Mouse (Mus musculus) C2C12 (cell line): ENCODE measurements at regions not wholly inside any gene's neighbourhood (a gene's known extent, or its start where the extent isn't known, plus 50 kb on each side); places are given as distances from the start of the nearest gene placed in this dataset.

Source experiments
- H3K27me3 ChIP-seq: one replicate; pipeline ENCODE4 v1.6.1; 2011; ENCODE audit not compliant: control insufficient read depth, insufficient read depth, insufficient read length
- H3K36me3 ChIP-seq: one replicate; pipeline ENCODE4 v1.6.1; 2011; ENCODE audit not compliant: control insufficient read depth, insufficient read depth
- H3K4me3 ChIP-seq: one replicate; pipeline ENCODE4 v1.5.1; 2011; ENCODE audit warnings: mild to moderate bottlenecking, control low read depth; ENCODE audit not compliant: poor library complexity, insufficient read depth, severe bottlenecking
- H3K79me2 ChIP-seq: one replicate; pipeline ENCODE4 v1.6.1; 2011; ENCODE audit not compliant: control insufficient read depth, insufficient read depth
- H3K79me3 ChIP-seq: one replicate; pipeline ENCODE4 v1.6.1; 2011; ENCODE audit warnings: low read depth, control low read depth
- H3ac ChIP-seq: one replicate; pipeline ENCODE3; 2011; ENCODE audit warnings: low read depth; ENCODE audit not compliant: control insufficient read depth, insufficient read length
- CEBPB ChIP-seq: IDR thresholded peaks from one replicate; pipeline ENCODE4 v1.6.1; 2011; ENCODE audit warnings: low read depth, mild to moderate bottlenecking, control low read depth, moderate library complexity
- CTCF ChIP-seq: IDR thresholded peaks from one replicate; pipeline ENCODE4 v1.5.1; 2011; ENCODE audit not compliant: control insufficient read depth, insufficient read depth, insufficient read length
- FOSL1 ChIP-seq: IDR thresholded peaks from one replicate; pipeline ENCODE4 v1.8.0; 2011; ENCODE audit warnings: mild to moderate bottlenecking, low read length; ENCODE audit not compliant: poor library complexity, insufficient read depth, severe bottlenecking
- MAX ChIP-seq: IDR thresholded peaks from one replicate; pipeline ENCODE4 v1.6.1; 2011; ENCODE audit warnings: mild to moderate bottlenecking, control low read depth
- MYOD1 ChIP-seq: IDR thresholded peaks from one replicate; pipeline ENCODE4 v1.6.1; 2011; ENCODE audit warnings: low read depth; ENCODE audit not compliant: control insufficient read depth, insufficient read length
- MYOG ChIP-seq: IDR thresholded peaks from one replicate; pipeline ENCODE4 v1.6.1; 2011; ENCODE audit not compliant: control insufficient read depth, insufficient read length; ENCODE audit errors: extremely low read depth
- USF1 ChIP-seq: IDR thresholded peaks from one replicate; pipeline ENCODE4 v1.6.1; 2011; ENCODE audit warnings: low read depth, mild to moderate bottlenecking, control low read depth, moderate library complexity

DNA sequence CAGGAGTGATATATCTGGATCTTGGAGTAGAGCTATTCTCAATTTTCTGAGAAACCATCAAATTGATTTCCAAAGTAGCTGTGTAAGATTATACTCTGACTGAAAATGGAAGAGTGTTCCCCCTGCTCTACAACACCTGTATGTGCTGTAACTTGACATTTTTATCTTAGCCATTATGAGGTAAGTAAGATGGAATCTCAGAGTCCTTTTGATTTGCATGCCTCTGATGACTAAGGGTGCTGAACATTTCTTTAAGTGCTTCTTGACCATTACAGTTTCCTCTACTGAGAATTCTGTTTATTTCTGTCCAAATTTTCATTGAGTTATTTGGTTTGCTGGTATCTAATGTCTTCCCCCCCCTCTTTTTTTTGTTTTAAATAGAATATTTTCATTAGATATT lies 343.0 kb downstream of the Adcyap1 start:
- TF ChIP-seq FOSL1 (no peak), CEBPB (no peak), MAX (no peak), CTCF (no peak), USF1 (no peak), MYOG (no peak), MYOD1 (no peak)
- no peaks in the 10 kb centered on the region for H3K36me3 ChIP-seq
- no peak overlapping the region for H3ac ChIP-seq

DNA sequence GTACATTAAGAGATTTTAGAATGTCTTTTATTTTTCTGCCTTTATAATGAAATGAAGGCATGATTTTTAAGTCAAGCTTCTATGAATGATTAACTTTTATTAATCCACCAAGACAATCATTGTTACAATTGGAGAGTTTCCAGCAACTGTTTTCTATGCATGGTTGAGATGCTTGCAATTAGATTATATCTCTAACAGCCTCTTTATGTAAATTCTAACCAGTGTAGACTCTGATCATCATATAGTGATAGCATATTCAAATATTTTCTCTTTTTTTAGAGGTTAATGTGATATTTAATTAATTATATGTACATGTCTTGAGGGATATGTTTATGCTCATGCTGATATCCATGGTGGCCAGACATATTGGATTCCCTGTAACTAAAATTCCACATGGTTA lies 351.5 kb downstream of the Adcyap1 start:
- no peaks in the 10 kb centered on the region for H3K36me3 ChIP-seq
- no peaks in the 10 kb centered on the region for H3K79me2 ChIP-seq
- no peak for TF ChIP-seq MYOD1
- TF ChIP-seq MYOG: no peak
- no peak for TF ChIP-seq USF1
- no peak for TF ChIP-seq MAX
- TF ChIP-seq CTCF: no peak
- TF ChIP-seq CEBPB: no peak
- no peaks in the 10 kb centered on the region for H3K79me3 ChIP-seq
- H3ac ChIP-seq: no peak overlapping the region
- no peaks in the 10 kb centered on the region for H3K27me3 ChIP-seq
- H3K4me3 ChIP-seq: no peak overlapping the region

More for the DNA sequence above, 343.0 kb downstream of the Adcyap1 start:
- Histone ChIP-seq H3K4me3 (no peak overlapping the region), H3K79me2 (no peaks in the 10 kb centered on the region), H3K79me3 (no peaks in the 10 kb centered on the region), H3K27me3 (no peaks in the 10 kb centered on the region)

DNA sequence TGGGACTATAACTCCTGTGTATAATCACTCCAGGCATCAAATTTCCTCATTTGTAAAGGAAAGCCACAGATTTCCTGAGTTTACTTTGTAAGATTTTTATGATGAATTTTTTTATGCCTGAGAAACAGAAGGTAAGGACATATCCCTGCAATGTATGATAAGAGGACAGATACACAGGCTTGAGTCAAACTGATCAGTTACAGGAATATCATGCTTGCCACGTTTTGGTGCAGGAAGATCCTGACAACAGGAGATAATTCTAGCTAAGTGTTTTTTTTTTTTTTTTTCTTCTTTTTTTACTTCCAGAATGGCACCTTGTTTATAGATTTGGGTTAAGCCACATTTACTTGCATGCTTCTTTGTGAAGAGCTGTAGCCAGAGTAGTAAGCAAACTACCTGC lies 357.1 kb downstream of the Adcyap1 start:
- no peak for TF ChIP-seq USF1
- no peak for TF ChIP-seq MYOD1
- H3ac ChIP-seq: no peak overlapping the region
- no peaks in the 10 kb centered on the region for H3K36me3 ChIP-seq
- H3K79me3 ChIP-seq: no peaks in the 10 kb centered on the region
- no peaks in the 10 kb centered on the region for H3K79me2 ChIP-seq
- no peak overlapping the region for H3K4me3 ChIP-seq
- H3K27me3 ChIP-seq: no peaks in the 10 kb centered on the region

DNA sequence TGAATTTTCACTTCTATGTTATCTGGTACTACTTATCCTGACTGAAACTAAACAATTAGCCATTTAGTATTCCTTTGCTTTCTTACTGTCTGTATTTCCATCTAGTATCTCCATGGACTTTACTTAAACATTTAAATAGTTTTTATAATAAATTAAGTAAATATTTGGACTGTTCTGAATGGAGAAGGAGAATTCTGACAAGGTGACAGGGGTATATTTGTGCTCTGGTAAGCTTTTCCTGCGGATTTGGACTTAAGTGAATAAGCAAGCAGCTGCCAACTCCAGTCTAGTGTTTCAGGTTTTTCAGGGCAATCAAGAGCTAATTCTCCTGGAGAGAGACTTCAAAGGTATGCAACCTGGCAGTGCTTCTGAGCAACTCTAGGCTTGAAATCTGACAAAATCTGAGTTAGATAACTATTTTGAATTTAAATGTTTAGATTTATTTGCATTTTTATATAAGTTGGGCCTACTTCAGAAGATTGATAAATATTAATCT lies 364.5 kb downstream of the Adcyap1 start:
- TF ChIP-seq MYOG (no peak), MYOD1 (no peak), CTCF (no peak), CEBPB (no peak), FOSL1 (no peak), MAX (no peak), USF1 (no peak)
- no peak overlapping the region for H3ac ChIP-seq
- H3K79me3 ChIP-seq: no peaks in the 10 kb centered on the region
- no peak overlapping the region for H3K4me3 ChIP-seq
- H3K36me3 ChIP-seq: no peaks in the 10 kb centered on the region
- no peaks in the 10 kb centered on the region for H3K79me2 ChIP-seq
- no peaks in the 10 kb centered on the region for H3K27me3 ChIP-seq

DNA sequence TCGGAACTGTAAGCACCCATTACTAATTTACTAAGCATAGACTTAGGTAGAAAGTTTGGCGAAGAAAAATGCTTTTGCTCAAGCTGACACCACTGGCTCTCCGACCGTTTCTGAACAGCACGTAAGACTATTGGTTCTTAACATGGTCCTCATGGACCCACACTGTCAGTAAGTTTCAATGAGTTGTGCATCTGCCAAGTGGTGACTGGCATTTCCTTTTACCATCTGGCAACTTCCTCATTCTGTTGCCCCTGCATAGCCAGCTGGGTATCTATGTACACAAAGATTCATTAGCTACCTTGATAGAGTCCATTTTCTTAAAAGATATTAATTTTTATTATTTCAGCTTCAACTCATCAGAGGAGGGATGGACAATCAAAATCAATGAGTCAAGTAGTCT lies 381.2 kb downstream of the Adcyap1 start:
- Histone ChIP-seq H3K36me3 (no peaks in the 10 kb centered on the region), H3ac (no peak overlapping the region), H3K4me3 (no peak overlapping the region), H3K79me2 (no peaks in the 10 kb centered on the region), H3K79me3 (no peaks in the 10 kb centered on the region), H3K27me3 (no peaks in the 10 kb centered on the region)
- TF ChIP-seq CTCF (no peak), MYOG (no peak), MAX (no peak), CEBPB (no peak), MYOD1 (no peak), USF1 (no peak), FOSL1 (no peak)

DNA sequence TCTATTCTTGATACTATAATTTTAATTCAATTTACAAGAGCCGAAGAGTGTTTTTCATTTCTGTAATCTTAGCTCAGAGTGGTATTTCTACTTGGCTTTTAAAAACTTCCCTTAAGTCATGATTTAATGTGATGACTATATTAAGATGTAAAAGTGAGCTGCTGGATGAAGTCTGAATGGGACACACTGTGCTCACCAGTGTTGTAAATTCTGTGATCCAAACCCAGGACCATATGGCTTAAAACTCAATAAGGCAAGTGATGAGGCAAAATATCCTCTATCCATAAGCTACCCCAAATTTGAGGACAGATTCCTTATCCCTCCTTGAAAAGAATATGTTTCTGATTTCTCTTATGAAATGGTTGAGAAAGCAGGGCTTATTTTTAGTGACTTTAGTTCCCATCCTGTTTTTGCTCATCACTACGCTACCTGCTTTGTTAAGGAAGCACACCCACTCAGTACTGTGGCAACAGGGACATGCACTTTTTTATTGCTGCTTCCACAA lies 399.4 kb downstream of the Adcyap1 start:
- Histone ChIP-seq H3ac (no peak overlapping the region), H3K27me3 (no peaks in the 10 kb centered on the region), H3K79me3 (no peaks in the 10 kb centered on the region), H3K36me3 (no peaks in the 10 kb centered on the region), H3K4me3 (no peak overlapping the region), H3K79me2 (no peaks in the 10 kb centered on the region)
- TF ChIP-seq FOSL1 (no peak), USF1 (no peak), CEBPB (no peak), MYOG (no peak), MYOD1 (no peak), MAX (no peak), CTCF (no peak)
